Mouse (Mus musculus) forebrain, embryonic 11.5 days (tissue): ENCODE measurements around the gene A730061H03Rik. TPM values are rescaled to one million over a fixed set of nuclear protein-coding genes. Genes with fewer than 3 reads are reported as not detected.

Source experiments
- polyA plus RNA-seq: library from polyadenylated mRNA; unstranded; fragments of >200 nt; fragmentation: Nextera tagmentation; extraction: Ambion mirVana; gene quantifications from 2 replicates; pipeline ENCODE4 v1.2.1, GENCODE M21; 2014

A730061H03Rik gene
- polyA plus RNA-seq, 1 experiment from 2014 or later = 0.71 TPM

Other genes starting within 250 kb of the A730061H03Rik start
- 30.2 and 36.5 TPM in 2 replicates for gene Dhrs4, start 81.6 kb downstream of the A730061H03Rik start, polyA plus RNA-seq
- 13.3 and 14.6 TPM in 2 replicates for gene Carmil3, start 69.8 kb downstream of the A730061H03Rik start, polyA plus RNA-seq
- gene Cpne6, start 50.0 kb downstream of the A730061H03Rik start, polyA plus RNA-seq = 0.21 and 0.28 TPM in 2 replicates
- gene Nrl, start 35.4 kb downstream of the A730061H03Rik start, polyA plus RNA-seq = not detected in 2 replicates
- gene Pck2, start 20.1 kb downstream of the A730061H03Rik start, polyA plus RNA-seq = 16.2 and 17.8 TPM in 2 replicates
- 74.2 and 74.6 TPM in 2 replicates for gene Dcaf11, start 400 bp downstream of the A730061H03Rik start, polyA plus RNA-seq
- gene Fitm1, start 15.2 kb upstream of the A730061H03Rik start, polyA plus RNA-seq = not detected in 2 replicates
- 100 and 105 TPM in 2 replicates for gene Psme1, start 17.7 kb upstream of the A730061H03Rik start, polyA plus RNA-seq
- 3.4 and 4.7 TPM in 2 replicates for gene Emc9, start 24.9 kb upstream of the A730061H03Rik start, polyA plus RNA-seq
- gene Psme2, start 30.7 kb upstream of the A730061H03Rik start, polyA plus RNA-seq = 178 and 187 TPM in 2 replicates
- gene Rnf31, start 31.3 kb upstream of the A730061H03Rik start, polyA plus RNA-seq = 13.7 and 18.1 TPM in 2 replicates
- 6.5 and 8.6 TPM in 2 replicates for gene Irf9, start 43.2 kb upstream of the A730061H03Rik start, polyA plus RNA-seq
- 4.8 and 5.5 TPM in 2 replicates for gene Rec8, start 57.6 kb upstream of the A730061H03Rik start, polyA plus RNA-seq
- 77.2 and 104 TPM in 2 replicates for gene Ipo4, start 75.6 kb upstream of the A730061H03Rik start, polyA plus RNA-seq
- 3.4 and 4.0 TPM in 2 replicates for gene Gm49378, start 77.5 kb upstream of the A730061H03Rik start, polyA plus RNA-seq
- gene Tm9sf1, start 83.4 kb upstream of the A730061H03Rik start, polyA plus RNA-seq = 77.1 and 78.4 TPM in 2 replicates
- gene Tssk4, start 89.8 kb upstream of the A730061H03Rik start, polyA plus RNA-seq = 0.76 and 0.99 TPM in 2 replicates
- gene Mdp1, start 100.1 kb upstream of the A730061H03Rik start, polyA plus RNA-seq = 61.9 and 62.3 TPM in 2 replicates
- 59.7 and 62.5 TPM in 2 replicates for gene Gmpr2, start 111.5 kb upstream of the A730061H03Rik start, polyA plus RNA-seq
- 583 and 616 TPM in 2 replicates for gene Nedd8, start 111.7 kb upstream of the A730061H03Rik start, polyA plus RNA-seq
- 73.8 and 74.8 TPM in 2 replicates for gene Tinf2, start 121.4 kb upstream of the A730061H03Rik start, polyA plus RNA-seq
- gene Tgm1, start 153.5 kb upstream of the A730061H03Rik start, polyA plus RNA-seq = 0.21 and 1.4 TPM in 2 replicates
- 23.4 and 27.1 TPM in 2 replicates for gene Rabggta, start 161.9 kb upstream of the A730061H03Rik start, polyA plus RNA-seq
- 63.6 and 76.7 TPM in 2 replicates for gene Dhrs1, start 185.3 kb upstream of the A730061H03Rik start, polyA plus RNA-seq
- gene Nop9, start 185.3 kb upstream of the A730061H03Rik start, polyA plus RNA-seq = 54.2 and 57.4 TPM in 2 replicates
- gene Cideb, start 198.1 kb upstream of the A730061H03Rik start, polyA plus RNA-seq = not detected in 2 replicates
- gene Ltb4r2, start 201.0 kb upstream of the A730061H03Rik start, polyA plus RNA-seq = 0.32 and 0.43 TPM in 2 replicates
- gene Ltb4r1, start 205.6 kb upstream of the A730061H03Rik start, polyA plus RNA-seq = 0.45 TPM in 1 of 2 replicates, not detected in the other
- 6.1 and 7.2 TPM in 2 replicates for gene Adcy4, start 223.7 kb upstream of the A730061H03Rik start, polyA plus RNA-seq
- gene Ripk3, start 228.5 kb upstream of the A730061H03Rik start, polyA plus RNA-seq = 6.6 and 9.7 TPM in 2 replicates